Mouse (Mus musculus): Measurements from ENCODE around the gene Rnaset2a. TPM values are rescaled to one million over a fixed set of nuclear protein-coding genes. Genes with fewer than 3 reads are reported as not detected.
"Not testable (repeated sequence)": the region's sequence is repeated elsewhere in the genome, so short reads cannot be mapped to it uniquely, and the experiment has no call there.

Gene Rnaset2a
- polyA plus RNA-seq, 1 experiment: 2.3 TPM

- H3K4me3 ChIP-seq (replicated peaks; ENCODE audit: control insufficient read depth, low read depth, low read length); H3K4me1 ChIP-seq (ENCODE audit: control insufficient read depth, insufficient read depth, low read length); H3K27ac ChIP-seq (ENCODE audit: control insufficient read depth, insufficient read depth, low read depth, low read length, poor library complexity): not testable (repeated sequence)
- 40% methylated on average over 4 of the region's 18 CpGs for WGBS
Observed at GRCm38 (mm10) chr17:8092537-8093526, 55.1 kb downstream of the Rnaset2a start.

GRCm38 (mm10) chr17:8091320-8091719 lies 56.6 kb downstream of the Rnaset2a start:
- WGBS: 91% methylated on average over 14 of the region's 14 CpGs
- H3K27ac ChIP-seq (ENCODE audit: control insufficient read depth, insufficient read depth, low read depth, low read length, poor library complexity); H3K4me3 ChIP-seq (replicated peaks; ENCODE audit: control insufficient read depth, low read depth, low read length); H3K4me1 ChIP-seq (ENCODE audit: control insufficient read depth, insufficient read depth, low read length): not testable (repeated sequence)

- H3K4me1 ChIP-seq (ENCODE audit: control insufficient read depth, insufficient read depth, low read length); H3K4me3 ChIP-seq (replicated peaks; ENCODE audit: control insufficient read depth, low read depth, low read length); H3K27ac ChIP-seq (ENCODE audit: control insufficient read depth, insufficient read depth, low read depth, low read length, poor library complexity): not testable (repeated sequence)
- WGBS: 15% methylated on average over 2 of the region's 2 CpGs
Observed at GRCm38 (mm10) chr17:8069847-8070246, 78.0 kb downstream of the Rnaset2a start.

Other genes starting within 250 kb of the Rnaset2a start
- gene Tagap, start 222.1 kb downstream of the Rnaset2a start, polyA plus RNA-seq (2011; ENCODE audit: insufficient read depth, insufficient read length, low replicate concordance, missing spikeins): 3.6 and 8.7 TPM in 2 replicates
- 8.0 and 23.6 TPM in 2 replicates for gene Rsph3a, start 202.5 kb downstream of the Rnaset2a start, polyA plus RNA-seq (2011; ENCODE audit: insufficient read depth, insufficient read length, low replicate concordance, missing spikeins)
- not detected in 2 replicates for gene Gm49673, start 309 bp downstream of the Rnaset2a start, polyA plus RNA-seq (2011; ENCODE audit: insufficient read depth, insufficient read length, low replicate concordance, missing spikeins)
- gene Fgfr1op, start 17.4 kb upstream of the Rnaset2a start, polyA plus RNA-seq (2011; ENCODE audit: insufficient read depth, insufficient read length, low replicate concordance, missing spikeins): 23.3 and 24.2 TPM in 2 replicates
- gene Ccr6, start 87.9 kb upstream of the Rnaset2a start, polyA plus RNA-seq (2011; ENCODE audit: insufficient read depth, insufficient read length, low replicate concordance, missing spikeins): not detected in 2 replicates
- gene Mpc1, start 134.8 kb upstream of the Rnaset2a start, polyA plus RNA-seq (2011; ENCODE audit: insufficient read depth, insufficient read length, low replicate concordance, missing spikeins): 26.7 and 40.1 TPM in 2 replicates
- 11.9 and 17.9 TPM in 2 replicates for gene Sft2d1, start 163.0 kb upstream of the Rnaset2a start, polyA plus RNA-seq (2011; ENCODE audit: insufficient read depth, insufficient read length, low replicate concordance, missing spikeins)
- gene Prr18, start 189.4 kb upstream of the Rnaset2a start, polyA plus RNA-seq (2011; ENCODE audit: insufficient read depth, insufficient read length, low replicate concordance, missing spikeins): not detected in 2 replicates
- gene T2, start 207.9 kb upstream of the Rnaset2a start, polyA plus RNA-seq (2011; ENCODE audit: insufficient read depth, insufficient read length, low replicate concordance, missing spikeins): not detected in 2 replicates

Measured in bone marrow, adult 2 months (tissue).